Mouse (Mus musculus) stomach, postnatal 0 days (tissue): ENCODE data around the gene Zfp358. TPM values are rescaled to one million over a fixed set of nuclear protein-coding genes. Genes with fewer than 3 reads are reported as not detected.

Source experiments
- ATAC-seq: fragments of 200-750 bp; cut with Nextera tagmentation; 2 replicates; pipeline ENCODE4 v1.8.0; 2017; ENCODE audit not compliant: low FRiP score, low TSS enrichment
- DNase-seq: peaks from one replicate; pipeline ENCODE4 v3.0.0-alpha.2; 2016; ENCODE audit warnings: low spot score
- H3K27ac ChIP-seq: fragments of 300-500 bp; sonication (generic); replicated peaks from 2 replicates; pipeline ENCODE4 v1.5.1; 2014; ENCODE audit warnings: mild to moderate bottlenecking, control low read depth
- H3K27me3 ChIP-seq: fragments of 300-500 bp; sonication (generic); 2 replicates; pipeline ENCODE4 v1.6.1; 2014; ENCODE audit warnings: low read length; ENCODE audit not compliant: control insufficient read depth, insufficient read depth
- H3K36me3 ChIP-seq: fragments of 300-500 bp; sonication (generic); 2 replicates; pipeline ENCODE4 v1.6.1; 2014; ENCODE audit warnings: low read length, mixed read lengths; ENCODE audit not compliant: control insufficient read depth, insufficient read depth
- H3K4me1 ChIP-seq: fragments of 300-500 bp; sonication (generic); replicated peaks from 2 replicates; pipeline ENCODE4 v1.6.1; 2014; ENCODE audit warnings: antibody characterized with exemption; ENCODE audit not compliant: control insufficient read depth, insufficient read depth
- H3K4me2 ChIP-seq: fragments of 300-500 bp; sonication (generic); replicated peaks from 2 replicates; pipeline ENCODE4 v1.6.1; 2014; ENCODE audit warnings: low read depth, mild to moderate bottlenecking, control low read depth, moderate library complexity
- H3K4me3 ChIP-seq: fragments of 300-500 bp; sonication (generic); 2 replicates; pipeline ENCODE4 v1.5.1; 2014; ENCODE audit warnings: low read depth, low read length, control low read depth
- H3K9ac ChIP-seq: fragments of 300-500 bp; sonication (generic); 2 replicates; pipeline ENCODE4 v1.6.1; 2014; ENCODE audit warnings: mild to moderate bottlenecking, low read length, control low read depth, mixed read lengths
- H3K9me3 ChIP-seq: fragments of 300-500 bp; sonication (generic); 2 replicates; pipeline ENCODE4 v1.6.1; 2016; ENCODE audit warnings: low read length; ENCODE audit not compliant: control insufficient read depth
- CTCF ChIP-seq: IDR thresholded peaks from 2 replicates; pipeline ENCODE4 v1.5.1; 2016; ENCODE audit warnings: antibody characterized with exemption, low read depth, mild to moderate bottlenecking, moderate library complexity
- EP300 ChIP-seq: optimal IDR thresholded peaks from 2 replicates; pipeline ENCODE3; 2016; ENCODE audit warnings: antibody characterized with exemption
- WGBS: fragments of 180-500 bp; shearing (Covaris S2); extraction: QIAGEN DNeasy Blood & Tissue Kit; methylation state at CpG from one replicate; pipeline ENCODE4 v1.1.7; 2014; 5-methylcytosine and 5-hydroxymethylcytosine counted together
- polyA plus RNA-seq: library from polyadenylated mRNA; unstranded; fragments of >200 nt; fragmentation: Nextera tagmentation; extraction: Ambion mirVana; gene quantifications from 2 replicates; pipeline ENCODE4 v1.2.1, GENCODE M21; 2015

Gene Zfp358
- polyA plus RNA-seq, 1 experiment from 2014 or later = 19.1 TPM

- no peak for DNase-seq
- Histone ChIP-seq H3K4me2 (no peak overlapping the region), H3K4me1 (no peaks in the 10 kb centered on the region), H3K27me3 (no peaks in the 10 kb centered on the region), H3K4me3 (no peak overlapping the region), H3K9me3 (no peaks in the 10 kb centered on the region), H3K36me3 (no peaks in the 10 kb centered on the region), H3K27ac (no peak overlapping the region), H3K9ac (no peak overlapping the region)
- 38% methylated on average over 4 of the region's 4 CpGs for WGBS
- TF ChIP-seq EP300 = no peak
- ATAC-seq = no peak; the same call in 1 of the 2 replicates
Observed at GRCm38 (mm10) chr8:3480221-3480785, 12.6 kb upstream of the Zfp358 start.

- ATAC-seq = no peak
- 54% methylated on average over 5 of the region's 5 CpGs for WGBS
Observed at GRCm38 (mm10) chr8:3481605-3482004, 11.3 kb upstream of the Zfp358 start.

GRCm38 (mm10) chr8:3482240-3482740 lies 10.6 kb upstream of the Zfp358 start:
- no peaks in the 10 kb centered on the region for H3K9me3 ChIP-seq
- H3K27ac ChIP-seq = no peak overlapping the region
- no peaks in the 10 kb centered on the region for H3K27me3 ChIP-seq
- no peaks in the 10 kb centered on the region for H3K4me1 ChIP-seq
- WGBS = 74% methylated on average over 22 of the region's 22 CpGs
- no peak overlapping the region for H3K9ac ChIP-seq
- no peak overlapping the region for H3K4me3 ChIP-seq
- TF ChIP-seq EP300 = no peak
- TF ChIP-seq CTCF = no peak
- H3K4me2 ChIP-seq = no peak overlapping the region
- 0 out of 2 replicates have a peak, but pooled peaks have one; percentile 41 for ATAC-seq
- no peak for DNase-seq
- no peaks in the 10 kb centered on the region for H3K36me3 ChIP-seq

More at GRCm38 (mm10) chr8:3481605-3482004, 11.3 kb upstream of the Zfp358 start:
- Histone ChIP-seq H3K9me3 (no peaks in the 10 kb centered on the region), H3K27ac (no peak overlapping the region), H3K9ac (no peak overlapping the region), H3K27me3 (no peaks in the 10 kb centered on the region), H3K4me3 (no peak overlapping the region), H3K36me3 (no peaks in the 10 kb centered on the region), H3K4me2 (no peak overlapping the region), H3K4me1 (no peaks in the 10 kb centered on the region)
- no peak for TF ChIP-seq EP300
- TF ChIP-seq CTCF = no peak
- no peak for DNase-seq

GRCm38 (mm10) chr8:3483546-3483945 lies 9.4 kb upstream of the Zfp358 start:
- 63% methylated on average over 7 of the region's 7 CpGs for WGBS
- no peak for TF ChIP-seq EP300
- no peak for TF ChIP-seq CTCF
- Histone ChIP-seq H3K9me3 (no peaks in the 10 kb centered on the region), H3K9ac (no peak overlapping the region), H3K27me3 (no peaks in the 10 kb centered on the region), H3K4me1 (no peaks in the 10 kb centered on the region), H3K36me3 (no peaks in the 10 kb centered on the region), H3K4me3 (no peak overlapping the region), H3K27ac (no peak overlapping the region), H3K4me2 (no peak overlapping the region)
- DNase-seq (no peak), ATAC-seq (no peak)

- Histone ChIP-seq H3K27ac (no peak overlapping the region), H3K9ac (no peak overlapping the region), H3K27me3 (no peaks in the 10 kb centered on the region), H3K4me1 (no peaks in the 10 kb centered on the region), H3K4me2 (no peak overlapping the region), H3K9me3 (no peaks in the 10 kb centered on the region), H3K4me3 (no peak overlapping the region), H3K36me3 (no peaks in the 10 kb centered on the region)
- ATAC-seq (no peak), DNase-seq (no peak)
- 23% methylated on average over 5 of the region's 5 CpGs for WGBS
- TF ChIP-seq EP300 = no peak
- TF ChIP-seq CTCF = no peak
Observed at GRCm38 (mm10) chr8:3485192-3485591, 7.7 kb upstream of the Zfp358 start.

- DNase-seq (no peak), ATAC-seq (no peak)
- peak overlapping the region; percentile 97 for H3K9ac ChIP-seq
- no peaks in the 10 kb centered on the region for H3K27me3 ChIP-seq
- TF ChIP-seq CTCF (no peak), EP300 (no peak)
- peak overlapping the region; percentile 68 for H3K4me2 ChIP-seq
- H3K4me1 ChIP-seq = no peaks in the 10 kb centered on the region
- H3K27ac ChIP-seq = peak overlapping the region; percentile 85
- peaks cover 15% of the 10 kb centered on the region for H3K36me3 ChIP-seq
- H3K9me3 ChIP-seq = no peaks in the 10 kb centered on the region
- 22% methylated on average over 6 of the region's 6 CpGs for WGBS
- H3K4me3 ChIP-seq = peak overlapping the region; percentile 91
Observed at GRCm38 (mm10) chr8:3493845-3494208, 889 bp downstream of the Zfp358 start.
